Mouse (Mus musculus) gastrocnemius, postnatal 36 days (tissue): ENCODE data around the gene Ceacam9. TPM values are rescaled to one million over a fixed set of nuclear protein-coding genes. Genes with fewer than 3 reads are reported as not detected.
"Not testable (repeated sequence)": the region's sequence is repeated elsewhere in the genome, so short reads cannot be mapped to it uniquely, and the experiment has no call there.

ENCODE experiments used
- DNase-seq, 2 experiments: peaks; one replicate each; pipeline ENCODE4 v3.0.0; 2022
- intact Hi-C: fragments of 180-260 bp; cut with DNase I; formaldehyde crosslinking; loops from one replicate; pipeline ENCODE4 v1.15.1; 2025
- long read RNA-seq, 2 experiments: library from polyadenylated mRNA; stranded (forward); transcript quantifications; one replicate each; pipeline ENCODE4 v2.0.0; 2021
- total RNA-seq, 2 experiments: library from RNA; stranded (reverse); gene quantifications; 2 replicates each; pipeline ENCODE4 v1.2.3; 2021

Ceacam9 gene
- not detected for total RNA-seq
- long read RNA-seq, experiment 1: 0 reads
- long read RNA-seq, experiment 2: 0 reads

GRCm38 (mm10) chr7:16721629-16722028 is at the start of gene Ceacam9:
TSS of gene Ceacam9 (plus strand) at chr7:16721929.
- DNase-seq: no peak
- intact Hi-C loops: loop anchor here (10.0 kb wide), 1 partner anchor 237 kb away; no protein-coding TSS in a partner anchor

GRCm38 (mm10) chr7:16673823-16674222 is 47.9 kb upstream of the Ceacam9 start:
- intact Hi-C loops: no loop called here
- DNase-seq: no peak

- DNase-seq, intact Hi-C loops: not testable (repeated sequence)
Measured at GRCm38 (mm10) chr7:16674699-16675098, 47.0 kb upstream of the Ceacam9 start.

- DNase-seq: no peak
- intact Hi-C loops: no loop called here
Measured at GRCm38 (mm10) chr7:16675605-16676004, 46.1 kb upstream of the Ceacam9 start, which contains the start of gene Ceacam15. TSS of gene Ceacam15 (minus strand) at chr7:16675705.

GRCm38 (mm10) chr7:16680194-16680593 is 41.5 kb upstream of the Ceacam9 start:
- DNase-seq: not testable (repeated sequence)
- intact Hi-C loops: loop anchor here (5.0 to 10.0 kb wide), 2 partner anchors 37 to 205 kb away; partner anchors contain the start of gene Npas1

- no peak for DNase-seq
- intact Hi-C loops: loop anchor here (10.0 kb wide), 1 partner anchor 214 kb away; the partner anchor contains the start of gene Npas1
Measured at GRCm38 (mm10) chr7:16689196-16689595, 32.5 kb upstream of the Ceacam9 start.

- intact Hi-C loops: loop anchor here (1.0 to 5.0 kb wide), 3 partner anchors 37 to 66 kb away; no protein-coding TSS in a partner anchor
- peak; percentile 16 to 18 for DNase-seq
Measured at GRCm38 (mm10) chr7:16695025-16695424, 26.7 kb upstream of the Ceacam9 start.

- DNase-seq: no peak
- intact Hi-C loops: loop anchor here (5.0 kb wide), 2 partner anchors 33 to 52 kb away; no protein-coding TSS in a partner anchor
Measured at GRCm38 (mm10) chr7:16699042-16699441, 22.7 kb upstream of the Ceacam9 start.

GRCm38 (mm10) chr7:16700583-16700982 is 21.1 kb upstream of the Ceacam9 start:
- DNase-seq: no peak
- intact Hi-C loops: no loop called here

GRCm38 (mm10) chr7:16706385-16706784 is 15.3 kb upstream of the Ceacam9 start:
- no peak for DNase-seq

GRCm38 (mm10) chr7:16708244-16708643 is 13.5 kb upstream of the Ceacam9 start:
- intact Hi-C loops: no loop called here
- no peak for DNase-seq

More at GRCm38 (mm10) chr7:16706385-16706784, 15.3 kb upstream of the Ceacam9 start:
- intact Hi-C loops: no loop called here

- no peak for DNase-seq
- intact Hi-C loops: no loop called here
Measured at GRCm38 (mm10) chr7:16710604-16711003, 11.1 kb upstream of the Ceacam9 start.

- intact Hi-C loops: no loop called here
- no peak for DNase-seq
Measured at GRCm38 (mm10) chr7:16712633-16713415, 8.9 kb upstream of the Ceacam9 start.

- DNase-seq: not testable (repeated sequence)
- intact Hi-C loops: loop anchor here (5.0 kb wide), 1 partner anchor 34 kb away; no protein-coding TSS in a partner anchor
Measured at GRCm38 (mm10) chr7:16716456-16717152, 5.1 kb upstream of the Ceacam9 start.

GRCm38 (mm10) chr7:16722490-16722889 is 761 bp downstream of the Ceacam9 start:
- DNase-seq: not testable (repeated sequence)
- intact Hi-C loops: loop anchor here (10.0 kb wide), 1 partner anchor 238 kb away; no protein-coding TSS in a partner anchor

GRCm38 (mm10) chr7:16728596-16729348 is 7.0 kb downstream of the Ceacam9 start:
- DNase-seq: peak; percentile 42 to 56
- intact Hi-C loops: loop anchor here (1.0 to 10.0 kb wide), 2 partner anchors 99 to 244 kb away; no protein-coding TSS in a partner anchor

- not testable (repeated sequence) for DNase-seq
- intact Hi-C loops: loop anchor here (10.0 kb wide), 1 partner anchor 245 kb away; no protein-coding TSS in a partner anchor
Measured at GRCm38 (mm10) chr7:16729563-16729962, 7.8 kb downstream of the Ceacam9 start.

GRCm38 (mm10) chr7:16730791-16731190 is 9.1 kb downstream of the Ceacam9 start:
- DNase-seq: no peak
- intact Hi-C loops: loop anchor here (5.0 kb wide), 1 partner anchor 33 kb away; no protein-coding TSS in a partner anchor

- intact Hi-C loops: loop anchor here (5.0 kb wide), 1 partner anchor 35 kb away; no protein-coding TSS in a partner anchor
- no peak for DNase-seq
Measured at GRCm38 (mm10) chr7:16731893-16732422, 10.2 kb downstream of the Ceacam9 start.
